Mouse (Mus musculus): Measurements from ENCODE around the gene Fam189a2. TPM values are rescaled to one million over a fixed set of nuclear protein-coding genes. Genes with fewer than 3 reads are reported as not detected.
A peak's percentile ranks its signal among the peaks of the same experiment; 100 is the strongest.

Fam189a2 gene
- 2.9 and 3.0 TPM in 2 replicates for polyA plus RNA-seq (2015; fragmentation: Nextera tagmentation; extraction: Ambion mirVana)

DNA sequence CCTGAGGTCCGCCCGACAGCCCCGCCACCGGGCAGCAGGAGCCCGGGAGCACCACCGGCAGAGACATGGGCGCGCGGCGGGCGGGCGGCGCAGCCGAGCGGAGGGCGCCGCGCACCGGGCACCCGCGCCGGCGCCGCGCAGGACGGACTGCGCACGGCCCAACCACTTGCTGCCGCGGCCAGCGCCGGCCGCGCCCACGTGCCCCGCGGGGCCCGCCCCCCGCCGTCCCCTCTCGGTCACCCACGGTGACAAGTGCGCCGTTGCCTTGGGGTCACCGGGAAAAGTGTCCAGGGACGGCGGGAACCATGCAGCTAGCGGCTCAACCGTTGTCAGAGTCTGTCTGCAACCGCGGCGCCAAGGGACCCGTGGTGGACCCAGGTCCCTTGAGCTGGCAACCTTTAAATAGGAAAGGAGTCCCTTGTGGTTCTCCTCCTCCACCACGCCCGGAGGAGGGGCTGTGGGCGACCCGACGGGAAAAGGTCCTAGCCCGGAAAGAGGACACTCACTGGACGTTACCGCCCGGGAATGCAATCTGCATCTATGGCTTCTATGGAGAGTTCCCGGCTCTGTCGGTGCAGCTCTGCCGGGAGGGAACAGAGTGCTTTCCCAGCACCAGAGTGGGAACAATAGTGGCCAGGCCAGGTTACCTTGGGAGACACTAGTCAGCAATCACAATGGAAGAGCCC lies at the start of gene Fam189a2:
TSS of gene Fam189a2 (minus strand) at position 149 of the 686 bp plus-strand sequence.
- ATAC-seq: peak; percentile 85
- TF ChIP-seq CTCF (IDR thresholded peaks at IDR 0.05; ENCODE audit: low read depth): no peak
- H3K27me3 ChIP-seq (replicated peaks; ENCODE audit: control insufficient read depth, insufficient read depth, low read length): peaks cover 14% of the 10 kb centered on the region; the same call in 1 of the 2 replicates
- H3K4me1 ChIP-seq (replicated peaks; ENCODE audit: control insufficient read depth, insufficient read depth, low read length): peaks cover 3% of the 10 kb centered on the region; the same call in 1 of the 2 replicates
- 1% methylated on average over 35 of the region's 65 CpGs for WGBS
- H3K9me3 ChIP-seq (ENCODE audit: control insufficient read depth): no peaks in the 10 kb centered on the region
- peak within 1 kb of the TSS; percentile 63 for H3K4me3 ChIP-seq (ENCODE audit: low read depth, low read length)
- H3K9ac ChIP-seq (ENCODE audit: low read depth, low read length): peak within 1 kb of the TSS; percentile 60
- H3K4me2 ChIP-seq (replicated peaks; ENCODE audit: low read depth): peak within 1 kb of the TSS; percentile 99
- H3K36me3 ChIP-seq (ENCODE audit: control insufficient read depth, insufficient read depth): no peaks in the 10 kb centered on the region
- H3K27ac ChIP-seq (ENCODE audit: low read depth, low read length): no peak within 1 kb of the TSS; the same call in 1 of the 2 replicates

DNA sequence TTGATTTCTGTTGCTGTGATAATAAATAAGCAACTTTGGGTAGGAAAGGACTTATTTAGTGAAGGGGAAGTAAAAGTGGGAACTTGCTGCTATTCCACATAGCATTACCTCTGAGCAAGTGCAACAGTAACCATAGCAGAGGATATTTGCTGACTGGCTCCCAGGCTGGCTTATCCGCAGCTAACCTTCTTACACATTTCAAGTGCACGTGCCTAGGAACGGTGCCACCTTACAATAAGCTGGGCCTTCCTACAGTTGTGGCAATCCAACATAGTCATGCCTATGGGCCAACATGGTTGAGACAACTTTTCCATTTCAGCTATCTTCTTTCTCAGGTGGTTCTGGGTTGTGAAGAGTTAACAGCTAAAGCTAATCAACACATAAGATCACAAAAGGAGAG lies 46.8 kb upstream of the Fam189a2 start:
- 97% methylated on average over 3 of the region's 3 CpGs for WGBS
- no peaks in the 10 kb centered on the region for H3K36me3 ChIP-seq (ENCODE audit: control insufficient read depth, insufficient read depth)
- no peak for ATAC-seq
- H3K27ac ChIP-seq (ENCODE audit: low read depth, low read length): no peak overlapping the region
- H3K27me3 ChIP-seq (replicated peaks; ENCODE audit: control insufficient read depth, insufficient read depth, low read length): no peaks in the 10 kb centered on the region
- no peaks in the 10 kb centered on the region for H3K9me3 ChIP-seq (ENCODE audit: control insufficient read depth)
- no peak overlapping the region for H3K4me2 ChIP-seq (replicated peaks; ENCODE audit: low read depth)
- no peak for TF ChIP-seq CTCF (IDR thresholded peaks at IDR 0.05; ENCODE audit: low read depth)
- no peak overlapping the region for H3K9ac ChIP-seq (ENCODE audit: low read depth, low read length)
- H3K4me1 ChIP-seq (replicated peaks; ENCODE audit: control insufficient read depth, insufficient read depth, low read length): no peaks in the 10 kb centered on the region
- no peak overlapping the region for H3K4me3 ChIP-seq (ENCODE audit: low read depth, low read length)

DNA sequence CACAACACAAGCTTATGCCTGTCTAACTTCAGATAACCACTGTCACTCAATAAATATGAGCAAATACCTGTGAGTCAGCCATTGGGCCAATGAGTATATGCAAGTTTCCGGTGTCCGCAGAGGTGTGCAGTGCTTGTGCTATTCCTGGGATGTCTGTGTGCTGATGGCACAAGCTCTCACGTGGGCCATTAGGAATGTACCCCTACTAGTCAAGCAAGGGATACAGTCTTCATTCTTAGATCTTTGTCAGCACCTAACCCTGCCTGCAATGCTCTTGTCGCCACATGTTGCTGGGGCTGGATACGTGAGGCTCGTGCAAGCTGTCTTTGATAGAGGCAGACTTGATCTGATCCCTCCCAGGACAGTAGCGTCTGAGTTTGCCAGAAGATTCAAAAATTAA lies 45.7 kb upstream of the Fam189a2 start:
- Histone ChIP-seq H3K36me3 (ENCODE audit: control insufficient read depth, insufficient read depth) (no peaks in the 10 kb centered on the region), H3K9ac (ENCODE audit: low read depth, low read length) (no peak overlapping the region), H3K9me3 (ENCODE audit: control insufficient read depth) (no peaks in the 10 kb centered on the region), H3K4me1 (replicated peaks; ENCODE audit: control insufficient read depth, insufficient read depth, low read length) (no peaks in the 10 kb centered on the region), H3K4me2 (replicated peaks; ENCODE audit: low read depth) (no peak overlapping the region), H3K27ac (ENCODE audit: low read depth, low read length) (no peak overlapping the region), H3K27me3 (replicated peaks; ENCODE audit: control insufficient read depth, insufficient read depth, low read length) (no peaks in the 10 kb centered on the region), H3K4me3 (ENCODE audit: low read depth, low read length) (no peak overlapping the region)
- no peak for ATAC-seq
- WGBS: 92% methylated on average over 7 of the region's 7 CpGs
- TF ChIP-seq CTCF (IDR thresholded peaks at IDR 0.05; ENCODE audit: low read depth): no peak

DNA sequence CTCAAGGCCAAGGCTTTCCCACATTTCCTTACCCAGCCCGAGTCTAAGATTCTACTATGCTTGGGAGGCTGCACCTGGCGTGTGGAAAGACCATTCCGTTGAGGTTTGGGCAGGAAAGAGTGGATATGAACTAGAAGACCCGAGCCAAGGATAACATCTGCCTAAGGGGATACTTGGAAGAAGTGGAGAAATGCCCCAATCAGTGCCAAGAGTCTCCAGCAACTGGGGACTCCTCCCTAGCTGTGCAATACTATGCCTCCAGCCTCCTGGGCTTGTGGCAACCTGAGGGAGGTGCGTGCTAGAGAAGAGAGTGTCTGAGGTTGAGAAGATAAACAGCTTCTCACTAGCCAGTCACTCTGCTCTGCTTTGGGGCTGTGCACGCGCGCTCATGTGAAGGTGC lies 45.1 kb upstream of the Fam189a2 start:
- Histone ChIP-seq H3K27me3 (replicated peaks; ENCODE audit: control insufficient read depth, insufficient read depth, low read length) (no peaks in the 10 kb centered on the region), H3K4me2 (replicated peaks; ENCODE audit: low read depth) (no peak overlapping the region), H3K27ac (ENCODE audit: low read depth, low read length) (no peak overlapping the region), H3K9ac (ENCODE audit: low read depth, low read length) (no peak overlapping the region), H3K9me3 (ENCODE audit: control insufficient read depth) (no peaks in the 10 kb centered on the region), H3K4me1 (replicated peaks; ENCODE audit: control insufficient read depth, insufficient read depth, low read length) (no peaks in the 10 kb centered on the region), H3K36me3 (ENCODE audit: control insufficient read depth, insufficient read depth) (no peaks in the 10 kb centered on the region), H3K4me3 (ENCODE audit: low read depth, low read length) (no peak overlapping the region)
- no peak for ATAC-seq
- no peak for TF ChIP-seq CTCF (IDR thresholded peaks at IDR 0.05; ENCODE audit: low read depth)
- 84% methylated on average over 8 of the region's 8 CpGs for WGBS

DNA sequence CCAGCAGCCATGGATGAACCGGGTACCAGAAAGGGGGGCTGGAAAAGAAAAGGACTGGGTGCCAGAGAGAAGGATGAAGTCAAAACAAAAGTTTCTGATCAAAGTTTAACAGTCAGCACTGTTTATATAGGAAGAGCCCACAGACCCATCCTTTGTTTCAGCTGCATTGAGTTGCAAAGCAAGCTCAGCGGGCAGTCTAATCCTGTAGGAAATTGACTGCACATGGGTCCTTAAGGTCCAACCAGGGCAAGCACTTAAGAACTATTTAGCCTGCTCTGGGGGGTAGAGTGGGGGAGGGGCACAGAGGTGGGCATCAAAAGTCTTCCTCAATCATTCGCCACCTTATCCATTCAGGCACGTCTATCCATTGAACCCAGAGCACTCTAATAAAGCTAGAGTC lies 42.3 kb upstream of the Fam189a2 start:
- Histone ChIP-seq H3K27me3 (replicated peaks; ENCODE audit: control insufficient read depth, insufficient read depth, low read length) (no peaks in the 10 kb centered on the region), H3K4me2 (replicated peaks; ENCODE audit: low read depth) (no peak overlapping the region), H3K9ac (ENCODE audit: low read depth, low read length) (no peak overlapping the region), H3K4me1 (replicated peaks; ENCODE audit: control insufficient read depth, insufficient read depth, low read length) (no peaks in the 10 kb centered on the region), H3K27ac (ENCODE audit: low read depth, low read length) (no peak overlapping the region), H3K9me3 (ENCODE audit: control insufficient read depth) (no peaks in the 10 kb centered on the region), H3K36me3 (ENCODE audit: control insufficient read depth, insufficient read depth) (no peaks in the 10 kb centered on the region), H3K4me3 (ENCODE audit: low read depth, low read length) (no peak overlapping the region)
- ATAC-seq: no peak
- no peak for TF ChIP-seq CTCF (IDR thresholded peaks at IDR 0.05; ENCODE audit: low read depth)
- WGBS: 70% methylated on average over 4 of the region's 4 CpGs

DNA sequence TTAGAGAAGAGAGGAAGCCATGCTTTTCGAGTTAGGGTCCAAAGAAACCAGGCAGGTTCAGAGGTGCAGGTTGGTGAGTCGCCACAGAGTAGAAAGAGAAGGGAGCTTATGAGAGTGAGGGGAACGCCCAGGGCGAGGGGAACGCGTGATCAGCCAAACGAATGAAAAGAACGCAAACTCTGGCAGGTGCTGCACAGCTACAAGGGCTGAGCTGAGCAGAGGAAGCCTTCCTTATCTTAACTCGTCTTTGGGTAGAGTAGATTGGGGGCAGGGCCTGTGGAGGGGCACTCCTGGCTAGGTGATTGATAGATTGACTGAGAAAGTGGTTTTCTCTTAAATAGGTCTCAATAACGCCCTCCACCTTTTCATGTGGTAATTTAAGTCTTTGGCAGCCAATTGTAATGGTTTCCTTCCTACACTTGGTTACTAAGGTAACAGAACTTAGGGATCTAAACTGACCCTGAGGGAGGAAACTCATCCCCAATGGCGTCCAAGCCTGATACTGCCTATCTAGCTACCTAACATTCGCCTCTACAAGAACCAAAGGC lies 33.6 kb upstream of the Fam189a2 start:
- Histone ChIP-seq H3K36me3 (ENCODE audit: control insufficient read depth, insufficient read depth) (no peaks in the 10 kb centered on the region), H3K27me3 (replicated peaks; ENCODE audit: control insufficient read depth, insufficient read depth, low read length) (no peaks in the 10 kb centered on the region), H3K4me1 (replicated peaks; ENCODE audit: control insufficient read depth, insufficient read depth, low read length) (0 out of 2 replicates have a peak, but pooled peaks cover 4% of the 10 kb centered on the region), H3K27ac (ENCODE audit: low read depth, low read length) (peak overlapping the region; percentile 31; the same call in 1 of the 2 replicates), H3K4me2 (replicated peaks; ENCODE audit: low read depth) (peak overlapping the region; percentile 32; the same call in 1 of the 2 replicates), H3K4me3 (ENCODE audit: low read depth, low read length) (no peak overlapping the region), H3K9me3 (ENCODE audit: control insufficient read depth) (no peaks in the 10 kb centered on the region), H3K9ac (ENCODE audit: low read depth, low read length) (no peak overlapping the region)
- 34% methylated on average over 12 of the region's 12 CpGs for WGBS
- TF ChIP-seq CTCF (IDR thresholded peaks at IDR 0.05; ENCODE audit: low read depth): no peak
- ATAC-seq: no peak; the same call in 1 of the 2 replicates

Data from intestine, postnatal 0 days (tissue).